Mouse (Mus musculus) Patski (cell line): ENCODE measurements around the gene Aldh1a1. TPM values are rescaled to one million over a fixed set of nuclear protein-coding genes. Genes with fewer than 3 reads are reported as not detected.

Experiments used
- ATAC-seq: fragments of 100-300 bp; one replicate; pipeline ENCODE4 v1.8.0; 2021
- CTCF ChIA-PET: fragments of 350-600 bp; sonication (Branson Sonifier 250); formaldehyde crosslinking; loops from one replicate; lab custom pipeline; 2022; ENCODE audit warnings: inconsistent platforms; lab: Charles Lee
- POLR2A ChIA-PET: fragments of 350-600 bp; sonication (Branson Sonifier 250); formaldehyde crosslinking; loops from one replicate; lab custom pipeline; 2022; ENCODE audit warnings: antibody characterized with exemption, inconsistent platforms; lab: Charles Lee
- DNase-seq: peaks from one replicate; pipeline ENCODE4 v3.0.0-alpha.2; 2011; ENCODE audit warnings: low read depth, low spot score
- H3K27me3 ChIP-seq: fragments of 371-371 bp; one replicate; pipeline ENCODE4 v1.5.1; 2021
- CTCF ChIP-seq: fragments of 100-300 bp; IDR thresholded peaks from one replicate; pipeline ENCODE4 v1.5.1; 2021
- in situ Hi-C: fragments of 300-500 bp; cut with MboI; formaldehyde crosslinking; loops from 3 replicates; pipeline ENCODE4 v1.11.1; 2018; ENCODE audit warnings: low pct_unique_long_range_greater_than_20kb, mixed read lengths
- polyA plus RNA-seq: library from polyadenylated mRNA; unstranded; gene quantifications from one replicate; pipeline ENCODE4 v1.2.3, GENCODE M21; 2021

The Aldh1a1 gene
- polyA plus RNA-seq, result 80.5 TPM

GRCm38 (mm10) chr19:20492491-20492890, at the start of gene Aldh1a1:
Gene Aldh1a1 (plus strand): TSS chr19:20492715.
- in situ Hi-C loops, result no loop called here
- H3K27me3 ChIP-seq, result no peaks in the 10 kb centered on the region
- ATAC-seq, result no peak
- DNase-seq, result no peak
- POLR2A ChIA-PET, result no interaction called here
- TF ChIP-seq CTCF, result no peak
- CTCF ChIA-PET, result interaction anchor here (1.2 to 1.8 kb wide), 2 partner anchors 13 to 22 kb away, joined by 3 to 6 read pairs; no protein-coding TSS in a partner anchor

GRCm38 (mm10) chr19:20447807-20448206, 44.7 kb upstream of the Aldh1a1 start:
- no peak for TF ChIP-seq CTCF
- peaks cover under 1% of the 10 kb centered on the region for H3K27me3 ChIP-seq
- in situ Hi-C loops, result loop anchor here (5.0 kb wide), 1 partner anchor 274 kb away; no protein-coding TSS in a partner anchor
- ChIA-PET CTCF (interaction anchor here (1.4 to 5.3 kb wide), 3 partner anchors 42 to 316 kb away, joined by 5 to 36 read pairs (median 5); partner anchors contain the start of gene Aldh1a7), POLR2A (no interaction called here)
- DNase-seq (no peak), ATAC-seq (no peak)

- in situ Hi-C loops, result loop anchor here (5.0 kb wide), 1 partner anchor 273 kb away; no protein-coding TSS in a partner anchor
- DNase-seq (no peak), ATAC-seq (peak; percentile 62)
- CTCF ChIA-PET, result interaction anchor here (0.6 to 5.3 kb wide), 12 partner anchors 9 to 315 kb away, joined by 3 to 36 read pairs (median 4); partner anchors contain the start of gene Aldh1a7
- TF ChIP-seq CTCF, result peak; percentile 76
- POLR2A ChIA-PET, result interaction anchor here (2.5 kb wide), 1 partner anchor 280 kb away, joined by 7 read pairs; no protein-coding TSS in a partner anchor
- no peaks in the 10 kb centered on the region for H3K27me3 ChIP-seq
Observed at GRCm38 (mm10) chr19:20449546-20449945, 43.0 kb upstream of the Aldh1a1 start.

- no peak for ATAC-seq
- DNase-seq, result no peak
- ChIA-PET CTCF (interaction anchor here (1.4 to 5.3 kb wide), 4 partner anchors 17 to 313 kb away, joined by 3 to 36 read pairs (median 15); partner anchors contain the start of gene Aldh1a7), POLR2A (interaction anchor here (2.5 kb wide), 1 partner anchor 278 kb away, joined by 7 read pairs; no protein-coding TSS in a partner anchor)
- no peaks in the 10 kb centered on the region for H3K27me3 ChIP-seq
- TF ChIP-seq CTCF, result no peak
- in situ Hi-C loops, result loop anchor here (10.0 kb wide), 1 partner anchor 314 kb away; no protein-coding TSS in a partner anchor
Observed at GRCm38 (mm10) chr19:20451045-20451444, 41.5 kb upstream of the Aldh1a1 start.

- in situ Hi-C loops, result no loop called here
- no peaks in the 10 kb centered on the region for H3K27me3 ChIP-seq
- DNase-seq (no peak), ATAC-seq (no peak)
- TF ChIP-seq CTCF, result no peak
- ChIA-PET POLR2A (no interaction called here), CTCF (interaction anchor here (1.9 kb wide), 1 partner anchor 10 kb away, joined by 5 read pairs; no protein-coding TSS in a partner anchor)
Observed at GRCm38 (mm10) chr19:20484497-20484896, 8.0 kb upstream of the Aldh1a1 start.

GRCm38 (mm10) chr19:20491950-20492349, 565 bp upstream of the Aldh1a1 start:
- in situ Hi-C loops, result no loop called here
- no peak for ATAC-seq
- no peak for DNase-seq

GRCm38 (mm10) chr19:20496476-20496875, 4.0 kb downstream of the Aldh1a1 start:
- in situ Hi-C loops, result no loop called here
- DNase-seq, result no peak
- no peak for TF ChIP-seq CTCF
- ATAC-seq, result peak; percentile 80
- no peaks in the 10 kb centered on the region for H3K27me3 ChIP-seq
- POLR2A ChIA-PET, result no interaction called here
- CTCF ChIA-PET, result no interaction called here

More at GRCm38 (mm10) chr19:20491950-20492349, 565 bp upstream of the Aldh1a1 start:
- POLR2A ChIA-PET, result interaction anchor here (0.7 kb wide), 1 partner anchor 121 kb away, joined by 3 read pairs; no protein-coding TSS in a partner anchor
- CTCF ChIA-PET, result interaction anchor here (1.2 kb wide), 1 partner anchor 22 kb away, joined by 3 read pairs; no protein-coding TSS in a partner anchor
- TF ChIP-seq CTCF, result no peak
- no peaks in the 10 kb centered on the region for H3K27me3 ChIP-seq

GRCm38 (mm10) chr19:20505359-20505758, 12.8 kb downstream of the Aldh1a1 start:
- POLR2A ChIA-PET, result no interaction called here
- H3K27me3 ChIP-seq, result no peaks in the 10 kb centered on the region
- no peak for TF ChIP-seq CTCF
- CTCF ChIA-PET, result interaction anchor here (1.6 kb wide), 1 partner anchor 12 kb away, joined by 6 read pairs; the partner anchor contains the start of gene Aldh1a1
- in situ Hi-C loops, result no loop called here
- no peak for DNase-seq
- ATAC-seq, result no peak

GRCm38 (mm10) chr19:20506936-20507615, 14.6 kb downstream of the Aldh1a1 start:
- no peak for DNase-seq
- ATAC-seq, result no peak
- ChIA-PET CTCF (no interaction called here), POLR2A (no interaction called here)
- H3K27me3 ChIP-seq, result no peaks in the 10 kb centered on the region
- in situ Hi-C loops, result no loop called here
- TF ChIP-seq CTCF, result no peak

- no peak for TF ChIP-seq CTCF
- ATAC-seq (no peak), DNase-seq (no peak)
- ChIA-PET CTCF (no interaction called here), POLR2A (no interaction called here)
- no peaks in the 10 kb centered on the region for H3K27me3 ChIP-seq
- in situ Hi-C loops, result no loop called here
Observed at GRCm38 (mm10) chr19:20508609-20509008, 16.1 kb downstream of the Aldh1a1 start.
